Mouse (Mus musculus) adrenal gland, adult (tissue): ENCODE data around the gene 1700013G24Rik.
A peak's percentile ranks its signal among the peaks of the same experiment; 100 is the strongest.

Experiments used
- DNase-seq, 2 experiments: peaks; one replicate each; pipeline ENCODE4 v3.0.0; 2022 to 2023; ENCODE audit warnings: low spot score in 1 of 2; ENCODE audit not compliant: inconsistent age in 2 of 2

Gene 1700013G24Rik

GRCm38 (mm10) chr4:137475271-137476050 lies 22.4 kb downstream of the 1700013G24Rik start:
- no peak for DNase-seq

DNA sequence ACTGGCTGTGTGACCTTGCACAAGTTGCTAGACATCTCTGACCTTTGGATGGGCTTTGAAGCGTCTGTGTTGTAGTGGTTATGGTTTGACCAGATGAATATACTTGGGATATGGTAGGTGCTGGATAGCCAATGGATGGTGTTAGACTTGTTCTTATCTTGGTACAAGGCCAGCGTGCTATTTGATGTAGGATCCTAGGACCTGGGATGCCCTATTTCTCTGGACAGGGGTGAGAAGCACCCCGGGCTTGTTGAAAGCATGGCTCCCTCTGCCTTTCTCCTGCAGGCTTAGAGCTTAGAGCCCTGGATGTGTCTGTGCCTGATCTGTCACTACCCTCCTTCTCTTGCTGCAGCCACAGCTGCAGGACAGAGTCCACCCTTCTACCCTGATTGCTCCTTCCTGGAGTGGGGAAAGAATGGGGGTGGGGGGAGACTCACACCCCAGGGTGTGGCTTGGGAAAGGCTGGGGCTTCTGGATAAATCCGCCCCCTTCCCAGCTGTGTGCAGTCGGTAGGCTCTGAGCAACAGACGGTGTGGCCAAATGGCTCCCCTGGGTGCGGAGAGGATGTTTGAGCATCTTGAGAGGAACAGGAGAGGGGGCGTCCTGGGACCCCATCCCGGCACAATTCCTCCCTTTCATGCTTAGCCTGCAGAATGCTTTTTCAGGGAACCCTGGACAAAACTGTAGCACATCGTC lies 23.1 kb downstream of the 1700013G24Rik start:
- peak; percentile 60 to 82 for DNase-seq

DNA sequence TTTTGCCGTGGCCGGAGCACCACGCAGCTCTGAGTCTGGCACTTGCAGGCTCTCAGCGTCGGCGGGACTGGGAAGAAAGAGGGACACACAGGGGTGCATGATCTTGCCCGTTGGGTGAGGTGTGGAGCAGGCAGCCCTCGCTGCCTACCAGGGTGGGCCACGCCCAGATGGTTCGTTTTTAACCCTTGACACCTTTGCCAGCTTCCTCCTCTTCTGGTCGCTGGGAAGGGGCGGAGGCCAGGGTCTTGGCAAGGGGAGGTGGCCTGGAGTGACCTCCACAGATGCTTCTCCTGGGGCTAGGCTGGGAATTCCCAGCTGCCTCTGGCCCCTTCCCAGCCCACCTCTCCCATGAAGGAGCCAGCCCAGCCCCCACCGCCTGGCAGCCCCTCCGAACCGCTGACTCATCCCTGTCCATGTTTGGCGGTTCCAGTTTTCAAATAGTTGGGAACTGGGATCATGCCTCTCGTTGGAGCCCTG lies 23.7 kb downstream of the 1700013G24Rik start:
- peak; percentile 79 to 86 for DNase-seq

GRCm38 (mm10) chr4:137477611-137478010 lies 24.5 kb downstream of the 1700013G24Rik start:
- no peak for DNase-seq

DNA sequence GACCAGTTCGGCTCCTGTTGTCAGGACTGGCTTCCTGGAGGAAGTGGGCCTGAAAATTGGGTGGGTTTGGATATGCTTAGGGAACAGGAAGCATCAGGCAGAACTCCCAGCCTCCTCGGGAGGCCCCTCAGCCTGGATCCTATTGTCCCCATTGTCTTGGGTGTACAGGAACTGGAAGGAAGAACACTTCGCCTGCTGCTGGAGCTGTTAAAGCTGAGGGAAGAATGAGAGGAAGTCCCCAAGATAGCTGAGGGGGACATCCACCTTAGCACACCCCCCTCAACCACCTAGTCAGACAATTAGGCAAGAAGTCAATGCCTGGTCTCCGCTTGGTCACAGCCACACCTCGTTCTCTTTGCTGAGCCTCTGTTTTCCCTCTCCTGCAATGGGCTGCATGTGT lies 25.2 kb downstream of the 1700013G24Rik start:
- DNase-seq = peak; percentile 42 to 54

DNA sequence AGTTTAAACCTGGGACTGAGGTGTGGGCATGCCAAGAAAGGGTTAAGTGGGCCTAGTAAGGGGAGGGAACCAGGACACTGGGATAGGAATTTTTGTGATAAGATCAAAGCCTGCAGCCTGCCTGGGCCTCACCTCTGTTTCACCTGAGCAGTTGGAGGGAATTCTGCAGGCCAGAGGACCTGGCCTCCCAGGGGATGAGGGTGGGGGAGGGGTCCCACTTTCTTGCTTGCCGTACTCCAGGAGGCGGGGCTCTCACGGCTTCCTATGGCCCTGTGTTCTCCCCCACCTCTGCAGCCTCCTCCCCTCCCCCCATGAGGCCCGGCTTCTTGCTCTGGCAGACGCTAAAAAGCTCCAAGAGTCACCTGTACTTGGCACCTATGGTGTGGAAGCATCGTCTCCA lies 26.7 kb downstream of the 1700013G24Rik start:
- DNase-seq = peak; percentile 27 to 43

DNA sequence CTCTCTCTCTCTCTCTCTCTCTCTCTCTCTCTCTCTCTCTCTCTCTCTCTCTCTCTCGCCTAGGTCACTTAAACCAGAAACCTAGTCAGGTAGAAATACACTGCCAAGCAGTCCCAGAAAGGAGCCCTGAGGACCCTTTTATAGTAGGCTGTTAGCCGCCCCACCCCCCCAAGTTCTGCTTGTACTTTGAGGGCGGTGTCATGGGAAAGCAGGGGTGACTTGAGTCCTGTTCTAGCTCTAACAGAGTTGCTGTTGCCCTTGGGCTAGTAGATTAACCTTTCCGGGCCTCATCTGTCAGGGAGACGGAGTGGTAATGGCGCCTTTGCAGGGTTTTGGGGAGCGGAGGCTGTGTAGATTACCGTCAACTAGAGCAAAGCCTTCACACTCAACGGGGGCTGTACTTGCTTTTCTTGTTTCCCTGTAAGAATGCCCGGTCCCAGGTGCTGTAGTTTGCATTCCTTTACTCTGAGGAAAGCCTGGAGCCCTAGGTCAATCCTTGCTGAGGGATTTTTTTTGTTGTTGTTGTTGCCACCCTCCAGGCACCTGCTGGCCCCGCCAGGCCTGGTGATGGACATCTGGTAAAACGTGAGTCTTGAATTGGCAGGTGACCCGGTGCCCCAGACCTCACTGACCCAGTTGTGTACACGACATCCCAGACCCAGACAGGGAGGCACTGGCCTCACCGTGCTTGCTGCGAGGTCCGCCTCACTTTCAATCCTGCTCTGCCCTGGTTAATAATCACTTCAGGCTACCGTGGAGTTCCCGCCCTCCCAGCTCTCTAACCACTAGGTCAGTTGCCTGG lies 27.3 kb downstream of the 1700013G24Rik start:
- DNase-seq = peak; percentile 13 to 43

GRCm38 (mm10) chr4:137480993-137481340 lies 27.9 kb downstream of the 1700013G24Rik start:
- DNase-seq = peak; percentile 37 to 61

- peak; percentile 20 to 32 for DNase-seq
Observed at GRCm38 (mm10) chr4:137481381-137482030, 28.4 kb downstream of the 1700013G24Rik start.

GRCm38 (mm10) chr4:137483871-137484270 lies 30.8 kb downstream of the 1700013G24Rik start:
- peak; percentile 73 to 81 for DNase-seq

DNA sequence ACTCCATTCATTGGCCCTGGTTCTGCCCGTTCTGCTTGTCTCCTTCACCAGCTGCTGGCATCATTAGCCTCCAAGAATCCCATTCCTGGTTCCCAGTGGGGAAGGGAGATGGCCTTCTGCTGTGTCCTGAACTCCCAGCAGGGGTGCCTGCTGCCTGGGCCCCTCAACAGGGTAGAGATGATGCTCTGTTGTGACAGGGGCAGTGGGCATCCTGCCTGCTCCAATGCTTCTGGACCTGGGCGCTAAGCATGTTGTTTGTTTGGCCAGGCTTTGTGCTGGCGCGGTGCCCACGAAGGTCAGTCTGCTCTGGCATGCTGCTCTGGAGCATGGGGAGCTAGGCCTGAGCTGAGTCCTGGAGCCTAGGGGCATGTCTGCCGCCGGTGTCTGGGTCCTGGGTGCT lies 31.5 kb downstream of the 1700013G24Rik start:
- peak; percentile 81 to 92 for DNase-seq

DNA sequence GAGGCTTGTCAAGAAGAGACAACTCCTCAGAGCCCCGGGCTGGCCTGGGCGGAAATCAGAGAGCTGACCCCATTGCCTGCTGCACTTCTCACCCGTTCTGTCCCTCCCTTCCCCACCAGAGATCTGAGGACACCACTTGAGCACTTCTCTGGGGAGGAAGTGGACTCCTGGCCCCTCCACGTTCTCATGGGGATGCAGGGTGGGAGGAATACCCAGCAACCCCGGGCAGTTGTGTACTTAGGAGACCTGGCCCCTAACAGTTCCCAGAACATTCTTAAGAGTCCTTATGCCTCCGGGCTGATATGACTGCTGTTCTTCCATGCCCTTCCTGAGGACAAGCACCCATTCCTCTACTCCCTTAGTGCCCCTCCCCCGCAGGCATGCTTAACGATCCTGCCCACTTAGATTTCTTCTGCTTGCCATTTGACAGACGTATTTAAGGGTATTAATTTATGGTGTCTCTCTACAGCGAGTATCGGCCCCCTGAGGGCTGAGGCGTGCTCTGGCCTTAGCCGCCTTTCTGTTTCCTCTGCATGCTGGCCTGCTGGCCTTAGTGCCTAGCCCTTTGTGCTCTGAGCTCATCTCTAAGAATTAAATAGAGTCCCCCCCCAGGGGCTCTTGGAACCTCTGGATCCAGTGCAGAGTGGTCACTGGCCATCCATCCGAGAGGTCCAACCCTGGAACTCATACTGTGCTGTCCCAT lies 32.3 kb downstream of the 1700013G24Rik start:
- peak; percentile 27 to 54 for DNase-seq

GRCm38 (mm10) chr4:137486081-137487014 lies 33.3 kb downstream of the 1700013G24Rik start:
- peak; percentile 72 to 89 for DNase-seq

- DNase-seq = peak; percentile 80 to 88
Observed at GRCm38 (mm10) chr4:137487286-137488000, 34.4 kb downstream of the 1700013G24Rik start.

DNA sequence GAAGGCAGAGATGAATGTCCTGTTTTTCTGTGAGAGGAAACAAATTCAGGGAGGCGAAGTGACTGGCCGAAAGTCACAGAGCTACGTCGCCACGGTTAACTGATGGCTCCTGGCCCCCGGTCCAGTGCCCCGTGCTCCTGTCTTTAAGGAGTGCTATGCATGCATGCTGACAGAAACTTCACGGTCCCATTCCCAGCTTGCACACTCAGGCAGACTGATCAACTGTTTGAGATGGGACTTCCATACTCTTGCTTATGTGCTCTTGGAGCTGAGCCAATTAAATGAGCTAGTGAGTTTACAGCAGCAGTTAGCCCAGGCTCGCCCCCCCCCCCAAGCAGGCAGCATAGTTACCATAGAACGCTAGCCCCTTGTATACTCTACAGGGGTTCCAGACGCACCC lies 35.0 kb downstream of the 1700013G24Rik start:
- no peak for DNase-seq

- DNase-seq = peak; percentile 63 to 77
Observed at GRCm38 (mm10) chr4:137488571-137489303, 35.7 kb downstream of the 1700013G24Rik start.

DNA sequence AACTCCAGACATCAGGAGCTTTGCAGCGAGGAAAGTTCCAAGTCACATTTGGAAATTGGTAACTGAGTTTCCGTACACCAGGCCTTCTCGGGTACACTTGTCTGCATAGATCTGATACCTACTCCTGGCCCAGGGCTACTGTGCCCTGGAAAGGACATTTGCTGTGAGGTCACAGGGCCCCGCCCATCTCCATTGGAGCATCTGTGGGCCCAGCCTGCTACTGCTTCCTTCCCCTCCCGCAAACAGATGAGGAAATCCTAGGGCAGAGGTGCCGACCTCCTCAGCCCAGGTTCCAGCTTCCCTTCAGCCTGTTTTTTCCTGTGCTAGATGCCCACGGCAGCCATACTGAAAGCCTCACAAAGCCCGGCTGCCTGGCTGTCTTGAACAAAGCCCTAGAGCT lies 36.9 kb downstream of the 1700013G24Rik start:
- DNase-seq = peak; percentile 68 to 80

DNA sequence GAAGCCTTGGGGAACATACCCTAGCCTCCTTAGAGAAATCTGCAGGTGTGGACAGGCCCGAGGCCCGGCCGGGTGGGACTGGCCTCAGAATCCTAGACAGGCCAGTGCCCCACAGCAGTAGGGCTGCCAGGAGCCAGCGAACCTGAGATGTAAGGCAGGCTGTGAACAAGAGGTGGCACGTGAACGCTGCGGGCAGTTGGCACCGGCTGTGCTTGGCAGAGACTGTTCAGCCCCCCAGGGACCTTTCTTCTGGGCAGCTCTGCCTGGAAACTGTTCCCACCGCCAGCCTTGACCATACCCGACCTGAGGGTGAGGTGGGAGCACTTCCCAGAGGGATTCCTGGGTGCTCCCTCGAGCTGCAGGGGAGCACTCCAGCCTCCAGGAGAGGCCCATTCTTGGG lies 39.5 kb downstream of the 1700013G24Rik start:
- DNase-seq = peak in 1 of 2 experiments; percentile 52
